Mouse (Mus musculus): Measurements from ENCODE around the gene Ctse.

Ctse gene

GRCm38 (mm10) chr1:131699642-131700041, 61.5 kb downstream of the Ctse start:
- no peak for DNase-seq (ENCODE audit: low read depth)

- DNase-seq (ENCODE audit: low read depth), result no peak
These were observed 62.3 kb downstream of the Ctse start for GRCm38 (mm10) chr1:131700447-131700846.

- no peak for DNase-seq (ENCODE audit: low read depth)
These were observed 63.3 kb downstream of the Ctse start for GRCm38 (mm10) chr1:131701391-131701790.

GRCm38 (mm10) chr1:131702094-131702766, 64.1 kb downstream of the Ctse start:
- no peak for DNase-seq (ENCODE audit: low read depth)

GRCm38 (mm10) chr1:131703482-131703881, 65.4 kb downstream of the Ctse start:
- DNase-seq (ENCODE audit: low read depth), result no peak

GRCm38 (mm10) chr1:131708338-131708737, 70.2 kb downstream of the Ctse start:
- DNase-seq (ENCODE audit: low read depth), result peak; percentile 45

- no peak for DNase-seq (ENCODE audit: low read depth)
These were observed 73.4 kb downstream of the Ctse start for GRCm38 (mm10) chr1:131711518-131711917.

GRCm38 (mm10) chr1:131712386-131712785, 74.3 kb downstream of the Ctse start:
- DNase-seq (ENCODE audit: low read depth), result peak; percentile 70

- no peak for DNase-seq (ENCODE audit: low read depth)
These were observed 76.6 kb downstream of the Ctse start for GRCm38 (mm10) chr1:131714388-131715337.

- DNase-seq (ENCODE audit: low read depth), result no peak
These were observed 81.0 kb downstream of the Ctse start for GRCm38 (mm10) chr1:131718952-131719694.

GRCm38 (mm10) chr1:131721989-131722388, 83.9 kb downstream of the Ctse start:
- DNase-seq (ENCODE audit: low read depth), result no peak

GRCm38 (mm10) chr1:131723549-131723948, 85.4 kb downstream of the Ctse start:
- no peak for DNase-seq (ENCODE audit: low read depth)
